In the genomic region with DNA sequence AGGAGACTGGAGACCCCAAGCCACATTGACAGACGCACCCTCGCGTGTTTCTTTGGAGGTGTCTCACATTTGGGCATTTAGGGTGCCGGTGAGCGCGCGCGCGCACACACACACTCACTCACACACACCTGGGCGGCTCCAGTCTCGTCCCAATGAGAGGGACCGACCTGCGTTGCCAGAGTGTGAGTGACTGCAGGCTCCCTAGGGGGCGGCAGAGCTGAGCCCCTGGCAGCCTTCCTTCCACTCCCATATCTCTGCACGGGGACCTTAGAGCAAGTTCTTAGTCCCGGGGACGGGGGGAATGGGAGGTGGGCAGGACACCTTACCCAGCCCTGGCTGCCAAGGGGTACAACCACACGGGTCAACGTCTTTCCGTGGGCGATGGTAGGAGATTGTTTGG, we compare ENCODE assay signal across 9 mouse cellular contexts. TPM values are rescaled to one million over a fixed set of nuclear protein-coding genes. Genes with fewer than 3 reads are reported as not detected.
A peak's percentile ranks its signal among the peaks of the same experiment; 100 is the strongest.
DNase-seq lines count a peak whose midpoint lies in the region; ATAC-seq lines count a peak whose summit lies in the region.
"Had no signal": no experiment of that assay in that cellular context is flagged by ENCODE, and none has a peak within 500 bp of the region (broad histone marks: within the 10 kb centered on the region; RNA-seq: fewer than 3 reads in every experiment).

No protein-coding gene starts in this region.

- no peaks in the 10 kb centered on the region for H3K36me3 ChIP-seq in heart, embryonic 15.5 days
- H3K36me3 ChIP-seq in limb, embryonic 12.5 days: no peaks in the 10 kb centered on the region
- H3K36me3 ChIP-seq in midbrain, embryonic 16.5 days (ENCODE audit: control insufficient read depth, insufficient read depth, low read length): no peaks in the 10 kb centered on the region

- H3K27me3 ChIP-seq in heart, embryonic 15.5 days: peaks cover 96% of the 10 kb centered on the region
- H3K27me3 ChIP-seq in limb, embryonic 12.5 days: peaks cover 87% of the 10 kb centered on the region
- peaks cover 60% of the 10 kb centered on the region for H3K27me3 ChIP-seq in midbrain, embryonic 16.5 days (ENCODE audit: control insufficient read depth, insufficient read depth, low read depth, low read length)

- H3K4me2 ChIP-seq in heart, embryonic 15.5 days: peak overlapping the region; percentile 32
- peak overlapping the region; percentile 45 for H3K4me2 ChIP-seq in limb, embryonic 12.5 days
- H3K4me2 ChIP-seq in midbrain, embryonic 16.5 days (ENCODE audit: low read length): no peak overlapping the region

- H3K4me3 ChIP-seq in heart, embryonic 15.5 days: peak overlapping the region; percentile 10; the same call in 1 of the 2 replicates
- H3K4me3 ChIP-seq in limb, embryonic 12.5 days (replicated peaks): peak overlapping the region; percentile 27
- no peak overlapping the region for H3K4me3 ChIP-seq in midbrain, embryonic 16.5 days (ENCODE audit: low read depth, low read length)
- H3K4me3 ChIP-seq: erythroblast, embryonic 14.5 days had no signal

- DNase-seq in CD4-positive, CD25-positive, alpha-beta regulatory T cell, adult 2 months (ENCODE audit: low read depth, low spot score): peak; percentile 11
- DNase-seq in R1 (ENCODE audit: low read depth, low spot score): peak; percentile 81
- DNase-seq in layer of hippocampus, adult 18-20 months (ENCODE audit: low spot score in 2 of 2): no peak
- DNase-seq in layer of hippocampus, postnatal 25 days (ENCODE audit: extremely low spot score in 1 of 2, low spot score in 1 of 2): no peak

- 1% methylated on average over 21 of the region's 21 CpGs for WGBS in heart, embryonic 15.5 days
- WGBS in limb, embryonic 12.5 days: under 1% methylated on average over 21 of the region's 21 CpGs
- WGBS in midbrain, embryonic 16.5 days: under 1% methylated on average over 21 of the region's 21 CpGs

- H3K9me3 ChIP-seq in heart, embryonic 15.5 days (replicated peaks): no peaks in the 10 kb centered on the region
- no peaks in the 10 kb centered on the region for H3K9me3 ChIP-seq in limb, embryonic 12.5 days
- H3K9me3 ChIP-seq in midbrain, embryonic 16.5 days (replicated peaks; ENCODE audit: control insufficient read depth, low read length, poor library complexity, severe bottlenecking): no peaks in the 10 kb centered on the region

- H3K9ac ChIP-seq in heart, embryonic 15.5 days: no peak overlapping the region
- H3K9ac ChIP-seq in limb, embryonic 12.5 days (replicated peaks): no peak overlapping the region
- no peak overlapping the region for H3K9ac ChIP-seq in midbrain, embryonic 16.5 days (ENCODE audit: low read depth, low read length)

- peaks cover 53% of the 10 kb centered on the region for H3K4me1 ChIP-seq in heart, embryonic 15.5 days (replicated peaks)
- peaks cover 59% of the 10 kb centered on the region for H3K4me1 ChIP-seq in limb, embryonic 12.5 days (replicated peaks)
- peaks cover 4% of the 10 kb centered on the region; the same call in 1 of the 2 replicates for H3K4me1 ChIP-seq in midbrain, embryonic 16.5 days (ENCODE audit: control insufficient read depth, insufficient read depth, low read length)

- H3K27ac ChIP-seq in heart, embryonic 15.5 days: no peak overlapping the region
- no peak overlapping the region for H3K27ac ChIP-seq in limb, embryonic 12.5 days
- no peak overlapping the region for H3K27ac ChIP-seq in midbrain, embryonic 16.5 days (ENCODE audit: low read length)

- no peak for ATAC-seq in CD4-positive, CD25-positive, alpha-beta regulatory T cell, adult 4 months
- no peak; the same call in 1 of the 2 replicates for ATAC-seq in heart, embryonic 15.5 days (replicated peaks; ENCODE audit: insufficient number of reproducible peaks, insufficient read depth, low FRiP score, low read depth)
- no peak for ATAC-seq in limb, embryonic 12.5 days (ENCODE audit: insufficient number of reproducible peaks, insufficient read depth, low FRiP score, low TSS enrichment, low read depth)
- ATAC-seq in midbrain, embryonic 16.5 days: peak; percentile 31; the same call in 1 of the 2 replicates

RNA-seq across cellular contexts. Expression of a gene that starts 2.3 kb away (rescaled TPM):
- polyA plus RNA-seq in CD4-positive, CD25-positive, alpha-beta regulatory T cell, adult 4 months (2017; shearing (Covaris generic)): under 1 TPM in 1 of 2 experiments, not detected in 1; 0.15 TPM
- polyA plus RNA-seq in heart, embryonic 15.5 days (2015; fragmentation: Nextera tagmentation; extraction: Ambion mirVana): 0.13 and 0.57 TPM in 2 replicates
- polyA plus RNA-seq in limb, embryonic 12.5 days (2016; fragmentation: Nextera tagmentation; extraction: Ambion mirVana): 4.4 and 4.5 TPM in 2 replicates
- polyA plus RNA-seq in midbrain, embryonic 16.5 days (2015; fragmentation: Nextera tagmentation; extraction: Ambion mirVana): 0.20 and 0.25 TPM in 2 replicates
- not detected for total RNA-seq in layer of hippocampus, adult 18-20 months (2021)
- total RNA-seq in layer of hippocampus, postnatal 25 days (2021): under 1 TPM; 0.49 to 0.57 TPM
- polyA plus RNA-seq: erythroblast, embryonic 14.5 days had no signal

Comparison
In these comparisons a context has a peak if more than half of its experiments do, and no peak if none do; other contexts are left out.
1. DNase-seq: peak in CD4-positive, CD25-positive, alpha-beta regulatory T cell, adult 2 months (single experiment) and R1 (single experiment); none in layer of hippocampus, adult 18-20 months (0 of 2) and layer of hippocampus, postnatal 25 days (0 of 2).